Mouse (Mus musculus) right cerebral cortex, postnatal 36 days (tissue): Measurements from ENCODE around the gene Ubtd1.
"Not testable (repeated sequence)": the region's sequence is repeated elsewhere in the genome, so short reads cannot be mapped to it uniquely, and the experiment has no call there.

Experiments used
- DNase-seq, 2 experiments: peaks; one replicate each; pipeline ENCODE4 v3.0.0; 2022; ENCODE audit warnings: low spot score in 2 of 2, mixed read lengths in 1 of 2

The Ubtd1 gene

DNA sequence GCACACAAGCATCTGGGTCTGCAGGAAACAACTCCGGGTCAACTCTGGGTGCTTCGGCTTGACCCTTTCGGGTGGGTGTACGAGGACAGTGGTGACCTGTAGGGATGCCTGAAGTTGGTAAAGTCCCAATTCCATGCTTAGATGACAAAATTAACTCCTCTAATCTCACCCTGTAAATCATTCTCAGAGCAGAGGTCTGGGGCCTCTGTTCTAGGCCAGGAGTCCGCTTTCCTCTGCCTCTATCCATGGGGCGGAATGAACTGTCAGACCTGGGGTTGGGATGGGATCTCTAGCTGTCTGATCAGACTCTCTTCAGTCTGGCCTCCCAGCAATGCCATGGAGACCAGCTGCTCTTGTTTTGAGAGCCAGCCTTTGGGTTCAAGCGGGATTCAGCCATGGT, 79.9 kb downstream of the Ubtd1 start:
- no peak for DNase-seq

DNA sequence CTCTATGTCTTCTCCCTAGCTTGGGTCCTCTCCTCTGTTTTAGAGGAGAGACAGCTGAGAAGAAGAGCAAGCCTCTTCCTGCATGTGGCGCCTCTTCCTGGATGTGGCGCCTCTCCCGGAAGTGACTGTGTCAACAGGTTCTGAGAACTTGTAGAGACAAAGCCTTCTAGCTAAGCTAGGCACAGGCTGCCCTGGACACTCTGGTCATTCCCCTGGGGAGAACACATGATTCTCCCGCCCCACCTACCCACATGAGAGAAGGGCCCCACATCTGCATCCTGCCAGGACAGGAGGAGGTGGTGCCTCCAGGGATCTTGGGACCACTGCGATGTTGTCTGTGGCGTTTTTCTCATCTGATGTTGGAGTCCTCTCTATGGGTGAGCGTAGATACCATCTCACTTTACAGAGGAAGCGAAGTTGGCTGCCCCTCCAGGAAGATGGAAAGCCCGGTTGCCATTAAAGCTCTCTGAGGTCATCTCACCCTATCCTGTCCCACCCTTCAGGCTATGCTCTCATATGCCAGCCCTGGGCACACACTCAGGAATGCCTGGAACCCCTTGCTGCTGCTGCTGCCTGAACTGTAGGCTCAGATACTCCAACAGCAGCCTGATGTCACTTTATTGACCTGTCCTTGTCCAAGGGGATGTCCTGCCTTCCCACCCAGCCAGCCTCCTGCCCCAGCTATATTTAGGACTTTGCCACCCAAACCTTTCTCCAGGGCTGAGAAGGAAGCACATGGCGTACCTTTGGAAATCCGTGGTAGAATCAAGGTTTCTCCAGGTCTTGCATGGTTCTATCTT, 87.1 kb downstream of the Ubtd1 start:
- DNase-seq: no peak

DNA sequence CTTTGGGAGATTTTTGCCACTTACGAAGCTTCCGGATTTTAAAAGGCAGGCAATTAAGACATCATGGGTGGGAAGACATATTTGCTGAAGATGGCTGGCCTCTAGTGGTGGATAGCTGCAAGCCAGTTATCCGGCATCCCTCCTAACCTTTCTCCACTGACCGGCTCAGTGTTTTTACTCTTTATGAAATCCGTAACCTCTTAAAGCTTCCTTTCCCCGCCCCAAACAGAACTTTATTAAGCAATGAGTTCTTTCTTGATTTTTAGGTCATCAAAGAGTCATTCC, 87.6 kb downstream of the Ubtd1 start:
- DNase-seq: no peak

- no peak for DNase-seq
Measured at GRCm38 (mm10) chr19:42071221-42071620, 89.7 kb downstream of the Ubtd1 start.

GRCm38 (mm10) chr19:42071886-42072608, 90.5 kb downstream of the Ubtd1 start:
- no peak for DNase-seq

- DNase-seq: no peak
Measured at GRCm38 (mm10) chr19:42072802-42073201, 91.2 kb downstream of the Ubtd1 start.

GRCm38 (mm10) chr19:42075051-42075450, 93.5 kb downstream of the Ubtd1 start:
- no peak for DNase-seq

GRCm38 (mm10) chr19:42075992-42076391, 94.4 kb downstream of the Ubtd1 start:
- no peak for DNase-seq

- DNase-seq: no peak
Measured at GRCm38 (mm10) chr19:42078566-42078965, 97.0 kb downstream of the Ubtd1 start.

DNA sequence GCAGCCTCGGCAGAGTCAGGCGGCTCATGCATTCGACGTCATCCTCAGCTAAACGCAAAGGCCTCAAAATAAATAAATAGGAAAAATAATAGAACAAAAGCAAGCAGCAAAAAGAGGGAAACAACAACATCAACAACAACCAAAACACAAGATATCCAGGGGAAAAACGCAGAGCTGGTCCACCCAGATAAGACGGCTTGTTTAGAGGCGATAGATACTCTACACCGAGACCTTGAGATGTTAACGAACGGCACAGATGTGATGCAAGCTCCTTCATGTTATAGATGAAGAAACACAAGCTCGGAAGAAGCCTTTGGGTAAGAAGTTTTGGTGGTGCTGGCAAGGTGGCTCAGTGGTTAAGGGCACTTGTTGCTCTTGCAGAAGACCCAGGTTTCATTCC, 97.4 kb downstream of the Ubtd1 start:
- DNase-seq: no peak

DNA sequence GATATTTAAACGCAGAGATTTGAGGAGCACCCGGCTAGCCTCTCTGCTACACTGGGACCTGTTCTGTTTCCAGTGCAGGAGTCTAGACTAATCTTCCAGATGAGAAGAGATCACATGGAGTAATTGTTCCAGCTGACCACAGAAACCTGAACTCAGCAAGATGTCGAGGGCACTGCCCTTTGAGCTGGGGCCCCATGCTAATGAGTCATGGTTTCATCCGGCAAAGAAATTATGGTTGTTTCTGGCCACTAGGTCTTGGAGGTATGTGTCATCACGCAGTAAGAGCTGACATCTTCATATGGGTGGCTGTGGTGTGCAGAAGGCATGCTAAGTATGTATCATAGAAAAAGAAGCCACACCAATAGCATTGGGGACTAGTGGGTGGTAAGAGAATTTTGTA, 98.4 kb downstream of the Ubtd1 start:
- DNase-seq: no peak

GRCm38 (mm10) chr19:42080469-42080868, 98.9 kb downstream of the Ubtd1 start:
- DNase-seq: no peak

GRCm38 (mm10) chr19:42081613-42082012, 100.0 kb downstream of the Ubtd1 start:
- not testable (repeated sequence) for DNase-seq
